Mouse (Mus musculus) telencephalon, adult 2 months (tissue): ENCODE data around the gene Tmem119.
A peak's percentile ranks its signal among the peaks of the same experiment; 100 is the strongest.
"Not testable (repeated sequence)": the region's sequence is repeated elsewhere in the genome, so short reads cannot be mapped to it uniquely, and the experiment has no call there.

Experiments
- DNase-seq: peaks from one replicate; pipeline ENCODE4 v3.0.0-alpha.2; 2011; ENCODE audit warnings: low read depth, low spot score

Gene Tmem119

GRCm38 (mm10) chr5:113789075-113789788 is 11.1 kb downstream of the Tmem119 start:
- DNase-seq, result no peak

- no peak for DNase-seq
Observed at GRCm38 (mm10) chr5:113788645-113789044, 11.7 kb downstream of the Tmem119 start.

- DNase-seq, result no peak
Observed at GRCm38 (mm10) chr5:113786985-113787384, 13.3 kb downstream of the Tmem119 start.

GRCm38 (mm10) chr5:113784104-113784503 is 16.2 kb downstream of the Tmem119 start:
- not testable (repeated sequence) for DNase-seq

- no peak for DNase-seq
Observed at GRCm38 (mm10) chr5:113783581-113784001, 16.7 kb downstream of the Tmem119 start.

- DNase-seq, result no peak
Observed at GRCm38 (mm10) chr5:113782624-113783023, 17.7 kb downstream of the Tmem119 start.

- DNase-seq, result no peak
Observed at GRCm38 (mm10) chr5:113781875-113782274, 18.4 kb downstream of the Tmem119 start.

GRCm38 (mm10) chr5:113781254-113781653 is 19.1 kb downstream of the Tmem119 start:
- no peak for DNase-seq

- DNase-seq, result no peak
Observed at GRCm38 (mm10) chr5:113780763-113781162, 19.6 kb downstream of the Tmem119 start.

GRCm38 (mm10) chr5:113780082-113780752 is 20.1 kb downstream of the Tmem119 start:
- no peak for DNase-seq

GRCm38 (mm10) chr5:113779569-113779968 is 20.7 kb downstream of the Tmem119 start:
- no peak for DNase-seq

GRCm38 (mm10) chr5:113777728-113778127 is 22.6 kb downstream of the Tmem119 start:
- DNase-seq, result not testable (repeated sequence)

- no peak for DNase-seq
Observed at GRCm38 (mm10) chr5:113776896-113777226, 23.5 kb downstream of the Tmem119 start.

- DNase-seq, result no peak
Observed at GRCm38 (mm10) chr5:113776128-113776895, 24.0 kb downstream of the Tmem119 start.

GRCm38 (mm10) chr5:113775585-113775984 is 24.7 kb downstream of the Tmem119 start:
- DNase-seq, result no peak

GRCm38 (mm10) chr5:113773664-113774063 is 26.7 kb downstream of the Tmem119 start:
- peak; percentile 31 for DNase-seq

GRCm38 (mm10) chr5:113772905-113773519 is 27.3 kb downstream of the Tmem119 start:
- no peak for DNase-seq

- DNase-seq, result peak; percentile 92
Observed at GRCm38 (mm10) chr5:113772450-113772895, 27.8 kb downstream of the Tmem119 start, which contains the start of the genes Sart3 and Iscu. Gene Sart3, minus strand, starts transcription at chr5:113772510. Gene Iscu, plus strand, starts transcription at chr5:113772748.

- DNase-seq, result peak; percentile 91
Observed at GRCm38 (mm10) chr5:113771213-113772162, 28.8 kb downstream of the Tmem119 start.

GRCm38 (mm10) chr5:113768806-113769205 is 31.5 kb downstream of the Tmem119 start:
- no peak for DNase-seq
